ENCODE assay signal across 8 mouse cellular contexts in the genomic region with DNA sequence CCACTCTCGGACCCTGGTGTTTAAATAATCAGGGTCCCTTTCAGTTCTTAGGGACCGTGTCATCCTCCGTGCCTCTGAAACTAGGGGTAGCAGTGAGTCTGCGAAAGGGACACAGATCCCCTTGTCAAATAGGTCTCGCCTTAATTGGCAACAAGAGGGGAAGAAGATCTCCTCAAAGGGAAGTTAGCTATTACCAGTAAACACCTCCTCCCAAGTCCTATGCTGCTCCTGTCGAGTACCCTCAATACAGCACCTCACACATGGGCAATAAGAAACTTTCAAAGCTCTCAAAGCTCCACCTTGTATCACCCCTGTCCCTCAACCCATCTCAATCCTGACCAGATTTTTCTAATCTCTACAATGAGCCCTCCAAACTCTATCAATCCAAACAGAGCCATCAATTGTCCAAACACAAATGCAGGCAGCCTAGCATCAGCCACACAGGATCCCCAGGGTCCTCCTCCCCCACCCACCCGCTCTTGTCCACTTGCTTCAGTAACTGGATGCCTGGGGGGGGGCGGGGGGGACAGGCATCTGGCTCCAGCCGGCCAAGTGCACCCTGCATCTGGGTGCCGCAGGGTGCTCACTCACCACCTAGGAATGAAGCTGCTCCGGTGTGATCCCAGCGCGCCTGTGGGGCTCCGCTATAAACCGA. TPM values are rescaled to one million over a fixed set of nuclear protein-coding genes. Genes with fewer than 3 reads are reported as not detected.
A peak's percentile ranks its signal among the peaks of the same experiment; 100 is the strongest.
DNase-seq lines count a peak whose midpoint lies in the region; ATAC-seq and TF ChIP-seq lines count a peak whose summit lies in the region.

No protein-coding gene starts in this region.

- peaks cover 2% of the 10 kb centered on the region; the same call in 1 of the 2 replicates for H3K27me3 ChIP-seq in erythroblast, embryonic 14.5 days (ENCODE audit: control insufficient read depth)
- H3K27me3 ChIP-seq in testis, adult 2 months (ENCODE audit: control insufficient read depth, insufficient read depth, low read length): no peaks in the 10 kb centered on the region
- H3K27me3 ChIP-seq in liver, embryonic 12.5 days (replicated peaks): no peaks in the 10 kb centered on the region

- DNase-seq in testis, postnatal 14 days (ENCODE audit: low spot score): no peak
- DNase-seq in retina, postnatal 1 day: no peak
- DNase-seq in right cerebral cortex, adult 2 months (ENCODE audit: low spot score in 2 of 2): no peak
- no peak for DNase-seq in cerebellum, adult 8-10 months

- peak overlapping the region; percentile 66 for H3K4me3 ChIP-seq in erythroblast, embryonic 14.5 days (replicated peaks)
- peak overlapping the region; percentile 76 for H3K4me3 ChIP-seq in testis, adult 2 months (ENCODE audit: control insufficient read depth, low read depth, low read length)
- H3K4me3 ChIP-seq in liver, embryonic 12.5 days: peak overlapping the region; percentile 71

- ATAC-seq in erythroblast, adult 5-6 weeks (replicated peaks; ENCODE audit: low FRiP score, poor library complexity, severe bottlenecking): no peak
- ATAC-seq in liver, embryonic 12.5 days: 0 out of 2 replicates have a peak, but pooled peaks have one; percentile 10

- TF ChIP-seq CTCF in testis, adult 2 months (IDR thresholded peaks at IDR 0.05; ENCODE audit: control insufficient read depth, insufficient read depth, insufficient replicate concordance, low read depth, low read length): no peak

- no peaks in the 10 kb centered on the region for H3K9me3 ChIP-seq in erythroblast, embryonic 14.5 days (ENCODE audit: control insufficient read depth, low read length)
- no peaks in the 10 kb centered on the region for H3K9me3 ChIP-seq in liver, embryonic 12.5 days (replicated peaks)

- WGBS in liver, embryonic 12.5 days (ENCODE audit: insufficient replicate concordance): 12% methylated on average over 15 of the region's 15 CpGs

- 0 out of 2 replicates have a peak, but pooled peaks have one; percentile 26 for TF ChIP-seq POLR2A in testis, adult 2 months (IDR thresholded peaks at IDR 0.05; ENCODE audit: control insufficient read depth, low read depth, low read length)

- no peak overlapping the region for H3K27ac ChIP-seq in testis, adult 2 months (ENCODE audit: control insufficient read depth, insufficient read depth, low read depth, low read length)
- H3K27ac ChIP-seq in liver, embryonic 12.5 days: no peak overlapping the region

- H3K4me2 ChIP-seq in liver, embryonic 12.5 days: peak overlapping the region; percentile 93

- peaks cover 30% of the 10 kb centered on the region for H3K4me1 ChIP-seq in erythroblast, embryonic 14.5 days (ENCODE audit: control insufficient read depth)
- H3K4me1 ChIP-seq in testis, adult 2 months (ENCODE audit: control insufficient read depth, insufficient read depth, low read length): no peaks in the 10 kb centered on the region; the same call in 1 of the 2 replicates
- peaks cover 44% of the 10 kb centered on the region for H3K4me1 ChIP-seq in liver, embryonic 12.5 days

- H3K36me3 ChIP-seq in erythroblast, embryonic 14.5 days (ENCODE audit: control insufficient read depth): no peaks in the 10 kb centered on the region
- no peaks in the 10 kb centered on the region for H3K36me3 ChIP-seq in testis, adult 2 months (ENCODE audit: control insufficient read depth, insufficient read depth, low read length)
- peaks cover 3% of the 10 kb centered on the region; the same call in 1 of the 2 replicates for H3K36me3 ChIP-seq in liver, embryonic 12.5 days

- H3K9ac ChIP-seq in liver, embryonic 12.5 days: peak overlapping the region; percentile 67

RNA-seq across cellular contexts. Expression of a gene that starts 0.4 kb away (rescaled TPM):
- 0.05 and 0.06 TPM in 2 replicates for polyA plus RNA-seq in erythroblast, embryonic 14.5 days (2012)
- total RNA-seq in erythroblast, adult 5-6 weeks (2015; ENCODE audit: low replicate concordance): 1.9 TPM in 2 replicates
- total RNA-seq in erythroblast, adult 5-6 weeks (2017; ENCODE audit: low replicate concordance): 0.43 and 0.98 TPM in 2 replicates
- polyA plus RNA-seq in testis, adult 2 months (2012; rRNA removed): 3.6 and 4.4 TPM in 2 replicates
- 5.0 and 5.8 TPM in 2 replicates for polyA plus RNA-seq in liver, embryonic 12.5 days (2016; fragmentation: Nextera tagmentation; extraction: Ambion mirVana)

RNA-seq across cellular contexts. Expression of a gene that starts 16.9 kb away (rescaled TPM):
- polyA plus RNA-seq in erythroblast, embryonic 14.5 days (2012): 0.04 and 0.07 TPM in 2 replicates
- total RNA-seq in erythroblast, adult 5-6 weeks (2015; ENCODE audit: low replicate concordance): not detected in 2 replicates
- total RNA-seq in erythroblast, adult 5-6 weeks (2017; ENCODE audit: low replicate concordance): not detected in 2 replicates
- polyA plus RNA-seq in testis, adult 2 months (2012; rRNA removed): 1.8 and 2.7 TPM in 2 replicates
- 14.2 and 15.7 TPM in 2 replicates for polyA plus RNA-seq in liver, embryonic 12.5 days (2016; fragmentation: Nextera tagmentation; extraction: Ambion mirVana)

RNA-seq across cellular contexts. Expression of a gene that starts 18.8 kb away (rescaled TPM):
- polyA plus RNA-seq in erythroblast, embryonic 14.5 days (2012): 0.51 and 0.54 TPM in 2 replicates
- 0.96 and 2.1 TPM in 2 replicates for total RNA-seq in erythroblast, adult 5-6 weeks (2015; ENCODE audit: low replicate concordance)
- 2.6 TPM in 1 of 2 replicates, not detected in the other for total RNA-seq in erythroblast, adult 5-6 weeks (2017; ENCODE audit: low replicate concordance)
- 4.1 and 5.2 TPM in 2 replicates for polyA plus RNA-seq in testis, adult 2 months (2012; rRNA removed)
- 16.8 and 18.7 TPM in 2 replicates for polyA plus RNA-seq in liver, embryonic 12.5 days (2016; fragmentation: Nextera tagmentation; extraction: Ambion mirVana)

RNA-seq across cellular contexts. Expression of a gene that starts 25.5 kb away (rescaled TPM):
- 73.3 and 89.6 TPM in 2 replicates for polyA plus RNA-seq in erythroblast, embryonic 14.5 days (2012)
- total RNA-seq in erythroblast, adult 5-6 weeks (2015; ENCODE audit: low replicate concordance): 85.7 and 166 TPM in 2 replicates
- 227 and 383 TPM in 2 replicates for total RNA-seq in erythroblast, adult 5-6 weeks (2017; ENCODE audit: low replicate concordance)
- 174 and 178 TPM in 2 replicates for polyA plus RNA-seq in testis, adult 2 months (2012; rRNA removed)
- 125 and 128 TPM in 2 replicates for polyA plus RNA-seq in liver, embryonic 12.5 days (2016; fragmentation: Nextera tagmentation; extraction: Ambion mirVana)

RNA-seq across cellular contexts. Expression of a gene that starts 38.6 kb away (rescaled TPM):
- 14.1 and 16.4 TPM in 2 replicates for polyA plus RNA-seq in erythroblast, embryonic 14.5 days (2012)
- 19.0 and 21.7 TPM in 2 replicates for total RNA-seq in erythroblast, adult 5-6 weeks (2015; ENCODE audit: low replicate concordance)
- 16.6 and 27.9 TPM in 2 replicates for total RNA-seq in erythroblast, adult 5-6 weeks (2017; ENCODE audit: low replicate concordance)
- 1.6 and 1.7 TPM in 2 replicates for polyA plus RNA-seq in testis, adult 2 months (2012; rRNA removed)
- 11.9 and 12.5 TPM in 2 replicates for polyA plus RNA-seq in liver, embryonic 12.5 days (2016; fragmentation: Nextera tagmentation; extraction: Ambion mirVana)
